In the genomic region with DNA sequence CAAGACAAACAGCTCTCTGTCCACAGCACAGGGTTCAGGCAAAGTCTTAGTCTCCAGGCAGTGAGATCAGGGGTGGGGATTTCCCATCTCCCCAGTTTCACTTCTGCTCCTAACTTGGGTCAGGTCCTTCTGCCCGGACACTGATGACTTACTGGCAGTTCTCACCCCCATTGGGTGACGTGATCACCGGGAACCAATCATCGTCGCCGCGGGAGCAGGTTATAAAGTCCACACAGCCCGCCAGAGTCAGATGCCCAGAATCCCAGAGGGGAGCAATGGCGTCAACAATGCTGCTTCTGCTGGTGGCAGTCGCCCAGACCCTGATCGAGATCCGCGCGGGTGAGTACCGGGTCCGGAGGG, we compare ENCODE assay signal across 8 mouse cellular contexts. TPM values are rescaled to one million over a fixed set of nuclear protein-coding genes. Genes with fewer than 3 reads are reported as not detected.
DNase-seq lines count a peak whose midpoint lies in the region; ATAC-seq and TF ChIP-seq lines count a peak whose summit lies in the region.

A gene (plus strand): TSS at position 249 of the 360 bp plus-strand sequence.

- WGBS in hindbrain, embryonic 10.5 days, result under 1% methylated on average over 16 of the region's 16 CpGs
- under 1% methylated on average over 16 of the region's 16 CpGs for WGBS in lung, embryonic 15.5 days
- 1% methylated on average over 16 of the region's 16 CpGs for WGBS in olfactory bulb, adult 2 months

- H3K4me3 ChIP-seq in hindbrain, embryonic 10.5 days, result peak within 1 kb of the TSS; percentile 68
- peak within 1 kb of the TSS; percentile 58 for H3K4me3 ChIP-seq in lung, embryonic 15.5 days
- H3K4me3 ChIP-seq in olfactory bulb, adult 2 months (ENCODE audit: insufficient read depth, low read depth, low read length), result peak within 1 kb of the TSS; percentile 56

- ATAC-seq in lung, embryonic 15.5 days (ENCODE audit: borderline replicate concordance, extremely low read depth, low FRiP score, low TSS enrichment), result peak; percentile 95

- peaks cover 13% of the 10 kb centered on the region for H3K9me3 ChIP-seq in hindbrain, embryonic 10.5 days
- no peaks in the 10 kb centered on the region; the same call in 1 of the 2 replicates for H3K9me3 ChIP-seq in lung, embryonic 15.5 days

- TF ChIP-seq CTCF in olfactory bulb, adult 2 months (IDR thresholded peaks at IDR 0.05; ENCODE audit: insufficient read depth, low read depth, low read length), result no peak

- H3K27me3 ChIP-seq in hindbrain, embryonic 10.5 days (ENCODE audit: insufficient read depth, poor library complexity, severe bottlenecking), result peaks cover 36% of the 10 kb centered on the region
- H3K27me3 ChIP-seq in lung, embryonic 15.5 days, result peaks cover 12% of the 10 kb centered on the region

- H3K36me3 ChIP-seq in hindbrain, embryonic 10.5 days, result 0 out of 2 replicates have a peak, but pooled peaks cover 2% of the 10 kb centered on the region
- no peaks in the 10 kb centered on the region for H3K36me3 ChIP-seq in lung, embryonic 15.5 days

- peak within 1 kb of the TSS; percentile 51 for H3K9ac ChIP-seq in lung, embryonic 15.5 days

- peaks cover 14% of the 10 kb centered on the region for H3K4me1 ChIP-seq in hindbrain, embryonic 10.5 days (replicated peaks)
- H3K4me1 ChIP-seq in lung, embryonic 15.5 days, result peaks cover 5% of the 10 kb centered on the region
- peaks cover 10% of the 10 kb centered on the region for H3K4me1 ChIP-seq in olfactory bulb, adult 2 months (ENCODE audit: control insufficient read depth, insufficient read depth, low read length)

- peak; percentile 85 for DNase-seq in MEL-GATA-1-ER (ENCODE audit: extremely low read depth, low read depth)
- peak; percentile 89 to 91 for DNase-seq in cerebellum, postnatal 10 days
- peak; percentile 52 to 80 for DNase-seq in frontal cortex, adult 2 months (ENCODE audit: extremely low spot score in 1 of 2, low spot score in 1 of 2)
- DNase-seq in hindbrain, embryonic 10.5 days (ENCODE audit: low spot score), result peak; percentile 85
- DNase-seq in layer of hippocampus, adult 9-10 months (ENCODE audit: low spot score), result peak; percentile 70
- DNase-seq in thymus, adult 18-20 months, result peak; percentile 89 to 93

- peak within 1 kb of the TSS; percentile 95 for H3K4me2 ChIP-seq in lung, embryonic 15.5 days

- H3K27ac ChIP-seq in hindbrain, embryonic 10.5 days, result peak within 1 kb of the TSS; percentile 85
- H3K27ac ChIP-seq in lung, embryonic 15.5 days, result 0 out of 2 replicates have a peak within 1 kb of the TSS, but pooled peaks have one; percentile 1
- no peak within 1 kb of the TSS for H3K27ac ChIP-seq in olfactory bulb, adult 2 months (ENCODE audit: insufficient read depth, low read depth, low read length)

- no peak for TF ChIP-seq POLR2A in olfactory bulb, adult 2 months (IDR thresholded peaks at IDR 0.05; ENCODE audit: insufficient read depth, low read depth, low read length)

RNA-seq across cellular contexts. Expression of the gene that starts here (rescaled TPM):
- 9.1 and 9.7 TPM in 2 replicates for polyA plus RNA-seq in frontal cortex, adult 2 months (2012; rRNA removed)
- polyA plus RNA-seq in hindbrain, embryonic 10.5 days (2016; fragmentation: Nextera tagmentation; extraction: Ambion mirVana), result 2.2 and 2.9 TPM in 2 replicates
- 6.3 and 7.6 TPM in 2 replicates for polyA plus RNA-seq in lung, embryonic 15.5 days (2015; fragmentation: Nextera tagmentation; extraction: Ambion mirVana)
- polyA plus RNA-seq in olfactory bulb, adult 2 months (2012; ENCODE audit: insufficient read depth, insufficient read length, low replicate concordance, missing spikeins), result not detected in 2 replicates
